7 mouse cellular contexts compared by ENCODE assay signal in the genomic region with DNA sequence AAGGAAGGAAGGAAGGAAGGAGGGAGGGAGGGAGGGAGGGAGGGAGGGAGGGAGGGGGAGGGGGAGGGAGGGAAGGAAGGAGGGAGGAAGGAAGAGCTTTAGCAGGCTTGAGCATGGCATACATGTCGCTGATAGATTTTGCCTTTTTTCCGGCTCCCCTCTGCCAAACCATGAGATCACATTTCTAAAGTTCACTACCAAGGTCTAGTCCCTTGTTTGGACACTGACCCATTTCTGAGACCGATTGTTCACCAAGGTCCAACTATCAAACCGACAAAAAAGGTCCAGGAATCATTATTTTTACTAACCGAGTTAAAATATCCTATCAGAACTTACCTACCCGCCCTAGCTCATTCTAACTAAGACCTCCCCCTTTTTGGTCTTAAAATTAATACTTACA.
"Had no signal": no experiment of that assay in that cellular context is flagged by ENCODE, and none has a peak within 500 bp of the region (broad histone marks: within the 10 kb centered on the region; RNA-seq: fewer than 3 reads in every experiment).

No protein-coding gene starts in this region.

- DNase-seq: lung, adult 2 months; lung, postnatal 14 days; lung, postnatal 36 days; right cerebral cortex, postnatal 14 days; thymus, adult 2 months; thymus, postnatal 25 days; thymus, postnatal 4 days had no signal
